Mouse (Mus musculus) liver, adult 2 months (tissue): ENCODE measurements around the gene Olfr689.

ENCODE experiments used
- CTCF ChIP-seq: fragments of 200-500 bp; IDR thresholded peaks from 2 replicates; pipeline ENCODE4 v1.5.1; 2011; ENCODE audit warnings: low read depth, low read length, control low read depth
- POLR2A ChIP-seq: fragments of 200-500 bp; IDR thresholded peaks from 2 replicates; pipeline ENCODE4 v1.6.1; 2011; ENCODE audit warnings: low read length, control low read depth; ENCODE audit not compliant: insufficient read depth; ENCODE audit errors: extremely low read depth

DNA sequence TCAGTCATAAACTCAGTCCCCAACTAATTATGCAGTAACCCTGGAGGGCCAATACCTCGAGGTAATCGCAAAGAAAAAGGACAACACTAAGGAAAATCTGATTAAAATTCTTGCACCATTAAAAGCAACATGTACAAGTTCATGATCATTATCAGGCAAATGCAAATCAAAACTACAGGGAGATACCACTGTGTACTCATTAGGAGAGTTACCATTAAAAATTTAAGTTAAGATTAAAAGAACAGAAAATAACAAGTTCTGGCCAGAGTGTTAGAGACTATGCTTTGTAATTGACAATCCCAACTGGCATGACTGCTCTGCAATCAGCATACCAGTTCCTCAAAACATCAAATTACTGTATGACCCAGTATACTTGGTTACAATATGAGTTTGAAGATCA, 31.8 kb downstream of the Olfr689 start:
- no peak for TF ChIP-seq POLR2A
- TF ChIP-seq CTCF = no peak
